Mouse (Mus musculus): ENCODE results near the gene Lhfpl1.
"Not testable (repeated sequence)": the region's sequence is repeated elsewhere in the genome, so short reads cannot be mapped to it uniquely, and the experiment has no call there.

The Lhfpl1 gene

GRCm38 (mm10) chrX:145348377-145349203 is at the start of gene Lhfpl1:
Lhfpl1 (minus strand) TSS chrX:145349089.
- DNase-seq: no peak

- DNase-seq: no peak
Observed at GRCm38 (mm10) chrX:145371839-145372238, 22.9 kb upstream of the Lhfpl1 start.

GRCm38 (mm10) chrX:145362527-145362926 is 13.6 kb upstream of the Lhfpl1 start:
- no peak for DNase-seq

- no peak for DNase-seq
Observed at GRCm38 (mm10) chrX:145342402-145342801, 6.5 kb downstream of the Lhfpl1 start.

- no peak for DNase-seq
Observed at GRCm38 (mm10) chrX:145336141-145336540, 12.7 kb downstream of the Lhfpl1 start.

- DNase-seq: no peak
Observed at GRCm38 (mm10) chrX:145308555-145308954, 40.3 kb downstream of the Lhfpl1 start.

GRCm38 (mm10) chrX:145307174-145307573 is 41.7 kb downstream of the Lhfpl1 start:
- DNase-seq: peak; percentile 28 to 48

- not testable (repeated sequence) for DNase-seq
Observed at GRCm38 (mm10) chrX:145300232-145300631, 48.7 kb downstream of the Lhfpl1 start.

- no peak for DNase-seq
Observed at GRCm38 (mm10) chrX:145272209-145272608, 76.7 kb downstream of the Lhfpl1 start.

- no peak for DNase-seq
Observed at GRCm38 (mm10) chrX:145271768-145272167, 77.1 kb downstream of the Lhfpl1 start.

GRCm38 (mm10) chrX:145261803-145262202 is 87.1 kb downstream of the Lhfpl1 start:
- no peak for DNase-seq
